Mouse (Mus musculus): ENCODE measurements around the gene Hdhd3. TPM values are rescaled to one million over a fixed set of nuclear protein-coding genes. Genes with fewer than 3 reads are reported as not detected.

Gene Hdhd3
- polyA plus RNA-seq, 2 experiments = 3.6 to 6.4 TPM

GRCm38 (mm10) chr4:62517538-62518415, 14.5 kb upstream of the Hdhd3 start:
- H3K9ac ChIP-seq (replicated peaks) = peak overlapping the region; percentile 100
- no peak for TF ChIP-seq EP300 (IDR thresholded peaks at IDR 0.05; ENCODE audit: low read depth)
- peak; percentile 10; the same call in 1 of the 2 replicates for TF ChIP-seq CTCF (IDR thresholded peaks at IDR 0.05; ENCODE audit: low read depth)
- no peaks in the 10 kb centered on the region for H3K27me3 ChIP-seq (ENCODE audit: control insufficient read depth, insufficient read depth, low read length)
- H3K27ac ChIP-seq = peak overlapping the region; percentile 98
- peak overlapping the region; percentile 87 for H3K4me2 ChIP-seq (ENCODE audit: low read depth)
- WGBS (ENCODE audit: insufficient replicate concordance) = 33% methylated on average over 10 of the region's 10 CpGs
- DNase-seq (ENCODE audit: low read depth in 3 of 3, low spot score in 3 of 3) (no peak), ATAC-seq (ENCODE audit: insufficient read depth) (no peak)
- H3K4me3 ChIP-seq (ENCODE audit: insufficient read depth in 1 of 2, low read depth in 2 of 2, low read length in 2 of 2) = peak overlapping the region; percentile 92 to 98
- H3K9me3 ChIP-seq (ENCODE audit: control insufficient read depth, low read length) = no peaks in the 10 kb centered on the region
- H3K36me3 ChIP-seq (replicated peaks; ENCODE audit: control insufficient read depth, insufficient read depth, low read depth) = peaks cover 34% of the 10 kb centered on the region
- H3K4me1 ChIP-seq (replicated peaks; ENCODE audit: control insufficient read depth in 2 of 2, insufficient read depth in 2 of 2, low read length in 1 of 2) = peaks cover 21 to 42% of the 10 kb centered on the region in 2 experiments

GRCm38 (mm10) chr4:62517046-62517445, 13.8 kb upstream of the Hdhd3 start:
- peak overlapping the region; percentile 100 for H3K9ac ChIP-seq (replicated peaks)
- peak; percentile 38; the same call in 1 of the 2 replicates for ATAC-seq (ENCODE audit: insufficient read depth)
- no peaks in the 10 kb centered on the region for H3K27me3 ChIP-seq (ENCODE audit: control insufficient read depth, insufficient read depth, low read length)
- H3K9me3 ChIP-seq (ENCODE audit: control insufficient read depth, low read length) = no peaks in the 10 kb centered on the region
- H3K4me3 ChIP-seq (ENCODE audit: insufficient read depth in 1 of 2, low read depth in 2 of 2, low read length in 2 of 2) = peak overlapping the region; percentile 92 to 98
- peaks cover 21 to 48% of the 10 kb centered on the region in 2 experiments for H3K4me1 ChIP-seq (replicated peaks; ENCODE audit: control insufficient read depth in 2 of 2, insufficient read depth in 2 of 2, low read length in 1 of 2)
- H3K36me3 ChIP-seq (replicated peaks; ENCODE audit: control insufficient read depth, insufficient read depth, low read depth) = peaks cover 37% of the 10 kb centered on the region
- WGBS (ENCODE audit: insufficient replicate concordance) = 13% methylated on average over 8 of the region's 8 CpGs
- peak overlapping the region; percentile 87 for H3K4me2 ChIP-seq (ENCODE audit: low read depth)
- peak in 1 of 3 experiments; percentile 76 for DNase-seq (ENCODE audit: low read depth in 3 of 3, low spot score in 3 of 3)
- TF ChIP-seq CTCF (IDR thresholded peaks at IDR 0.05; ENCODE audit: low read depth) (no peak), EP300 (IDR thresholded peaks at IDR 0.05; ENCODE audit: low read depth) (no peak)
- peak overlapping the region; percentile 98 for H3K27ac ChIP-seq

- peak overlapping the region; percentile 87 for H3K4me2 ChIP-seq (ENCODE audit: low read depth)
- H3K27me3 ChIP-seq (ENCODE audit: control insufficient read depth, insufficient read depth, low read length) = no peaks in the 10 kb centered on the region
- H3K36me3 ChIP-seq (replicated peaks; ENCODE audit: control insufficient read depth, insufficient read depth, low read depth) = peaks cover 42% of the 10 kb centered on the region
- peak; percentile 96 to 100 (median 98) for DNase-seq (ENCODE audit: low read depth in 3 of 3, low spot score in 3 of 3)
- WGBS (ENCODE audit: insufficient replicate concordance) = 7% methylated on average over 1 of the region's 1 CpGs
- peak overlapping the region; percentile 92 to 98 for H3K4me3 ChIP-seq (ENCODE audit: insufficient read depth in 1 of 2, low read depth in 2 of 2, low read length in 2 of 2)
- H3K4me1 ChIP-seq (replicated peaks; ENCODE audit: control insufficient read depth in 2 of 2, insufficient read depth in 2 of 2, low read length in 1 of 2) = peaks cover 24 to 53% of the 10 kb centered on the region in 2 experiments
- H3K9me3 ChIP-seq (ENCODE audit: control insufficient read depth, low read length) = no peaks in the 10 kb centered on the region
- peak overlapping the region; percentile 98 for H3K27ac ChIP-seq
- TF ChIP-seq EP300 (IDR thresholded peaks at IDR 0.05; ENCODE audit: low read depth) (peak; percentile 96), CTCF (IDR thresholded peaks at IDR 0.05; ENCODE audit: low read depth) (no peak)
- ATAC-seq (ENCODE audit: insufficient read depth) = peak; percentile 90
- peak overlapping the region; percentile 100 for H3K9ac ChIP-seq (replicated peaks)
These were observed 13.3 kb upstream of the Hdhd3 start for GRCm38 (mm10) chr4:62516579-62516978.

GRCm38 (mm10) chr4:62516079-62516478, 12.8 kb upstream of the Hdhd3 start:
- Histone ChIP-seq H3K4me1 (replicated peaks; ENCODE audit: control insufficient read depth in 2 of 2, insufficient read depth in 2 of 2, low read length in 1 of 2) (peaks cover 25 to 52% of the 10 kb centered on the region in 2 experiments), H3K9ac (replicated peaks) (peak overlapping the region; percentile 100), H3K27me3 (ENCODE audit: control insufficient read depth, insufficient read depth, low read length) (no peaks in the 10 kb centered on the region), H3K36me3 (replicated peaks; ENCODE audit: control insufficient read depth, insufficient read depth, low read depth) (peaks cover 47% of the 10 kb centered on the region), H3K9me3 (ENCODE audit: control insufficient read depth, low read length) (no peaks in the 10 kb centered on the region), H3K4me2 (ENCODE audit: low read depth) (peak overlapping the region; percentile 87), H3K4me3 (ENCODE audit: insufficient read depth in 1 of 2, low read depth in 2 of 2, low read length in 2 of 2) (peak overlapping the region; percentile 92 to 98), H3K27ac (peak overlapping the region; percentile 98)
- TF ChIP-seq EP300 (IDR thresholded peaks at IDR 0.05; ENCODE audit: low read depth) = no peak
- peak; percentile 56 for TF ChIP-seq CTCF (IDR thresholded peaks at IDR 0.05; ENCODE audit: low read depth)
- WGBS (ENCODE audit: insufficient replicate concordance) = 12% methylated on average over 2 of the region's 2 CpGs
- DNase-seq (ENCODE audit: low read depth in 3 of 3, low spot score in 3 of 3) (no peak), ATAC-seq (ENCODE audit: insufficient read depth) (peak; percentile 38; the same call in 1 of the 2 replicates)

- H3K4me2 ChIP-seq (ENCODE audit: low read depth) = peak overlapping the region; percentile 87
- H3K36me3 ChIP-seq (replicated peaks; ENCODE audit: control insufficient read depth, insufficient read depth, low read depth) = peaks cover 53% of the 10 kb centered on the region
- peak overlapping the region; percentile 92 to 98 for H3K4me3 ChIP-seq (ENCODE audit: insufficient read depth in 1 of 2, low read depth in 2 of 2, low read length in 2 of 2)
- TF ChIP-seq CTCF (IDR thresholded peaks at IDR 0.05; ENCODE audit: low read depth) = no peak
- 0 out of 2 replicates have a peak, but pooled peaks have one; percentile 31 for TF ChIP-seq EP300 (IDR thresholded peaks at IDR 0.05; ENCODE audit: low read depth)
- WGBS (ENCODE audit: insufficient replicate concordance) = 7% methylated on average over 3 of the region's 3 CpGs
- H3K9ac ChIP-seq (replicated peaks) = peak overlapping the region; percentile 100
- H3K27me3 ChIP-seq (ENCODE audit: control insufficient read depth, insufficient read depth, low read length) = no peaks in the 10 kb centered on the region
- no peaks in the 10 kb centered on the region for H3K9me3 ChIP-seq (ENCODE audit: control insufficient read depth, low read length)
- DNase-seq (ENCODE audit: low read depth in 3 of 3, low spot score in 3 of 3) = no peak
- peak overlapping the region; percentile 98 for H3K27ac ChIP-seq
- ATAC-seq (ENCODE audit: insufficient read depth) = 0 out of 2 replicates have a peak, but pooled peaks have one; percentile 7
- peaks cover 22 to 49% of the 10 kb centered on the region in 2 experiments for H3K4me1 ChIP-seq (replicated peaks; ENCODE audit: control insufficient read depth in 2 of 2, insufficient read depth in 2 of 2, low read length in 1 of 2)
These were observed 12.2 kb upstream of the Hdhd3 start for GRCm38 (mm10) chr4:62515490-62515889.
